Mouse (Mus musculus): ENCODE results near the gene Slc38a5.

GRCm38 (mm10) chrX:8223473-8223872 is 47.5 kb upstream of the Slc38a5 start:
- no peak for TF ChIP-seq POLR2A (IDR thresholded peaks at IDR 0.05; ENCODE audit: borderline replicate concordance, extremely low read depth, insufficient read depth, insufficient read length, poor library complexity, severe bottlenecking)
- no peak for TF ChIP-seq CTCF (IDR thresholded peaks at IDR 0.05; ENCODE audit: borderline replicate concordance, extremely low read depth, insufficient read depth, insufficient read length)
